Mouse (Mus musculus): ENCODE results near the gene Tcf20.

GRCm38 (mm10) chr15:82992079-82992783 lies 4.6 kb upstream of the Tcf20 start:
- TF ChIP-seq SIN3A (IDR thresholded peaks at IDR 0.05; ENCODE audit: low read length) (no peak), MAFK (IDR thresholded peaks at IDR 0.05; ENCODE audit: borderline replicate concordance, low read depth, low read length) (no peak), EP300 (IDR thresholded peaks at IDR 0.05; ENCODE audit: low read depth in 1 of 2, low read length in 2 of 2) (no peak)

Measured in MEL (cell line).